Mouse (Mus musculus) liver, embryonic 14.5 days (tissue): ENCODE results near the gene Iqschfp.

Experiments used
- CTCF ChIP-seq: IDR thresholded peaks from 2 replicates; pipeline ENCODE4 v1.5.1; 2016; ENCODE audit warnings: antibody characterized with exemption, low read depth, control low read depth
- EP300 ChIP-seq: IDR thresholded peaks from 2 replicates; pipeline ENCODE4 v1.6.1; 2016; ENCODE audit warnings: antibody characterized with exemption, low read depth

DNA sequence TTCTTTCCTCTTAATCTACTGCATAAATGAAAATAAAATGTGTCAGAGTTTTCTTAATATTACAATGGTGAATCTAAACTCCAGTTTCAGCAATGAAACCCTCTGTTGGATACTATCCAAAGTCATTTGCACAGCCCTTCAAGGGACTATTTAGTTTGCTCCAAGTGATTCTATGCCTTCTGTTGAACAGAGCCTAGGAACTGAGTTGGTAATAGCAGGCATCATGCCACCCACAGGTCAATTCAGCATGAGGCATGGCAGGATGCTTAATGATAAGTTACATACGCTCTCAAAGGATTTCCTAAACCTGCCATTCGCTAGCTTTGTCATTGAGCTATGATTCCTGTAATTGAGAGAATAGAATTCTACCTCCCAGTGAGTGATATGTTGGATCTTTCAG is 392.5 kb downstream of the Iqschfp start:
- TF ChIP-seq CTCF (no peak), EP300 (no peak)
